Mouse (Mus musculus): ENCODE results near the gene Cul1. TPM values are rescaled to one million over a fixed set of nuclear protein-coding genes. Genes with fewer than 3 reads are reported as not detected.
"Not testable (repeated sequence)": the region's sequence is repeated elsewhere in the genome, so short reads cannot be mapped to it uniquely, and the experiment has no call there.

Cul1 gene
- polyA plus RNA-seq, 1 experiment from 2014 or later: 132 TPM

- H3K36me3 ChIP-seq (ENCODE audit: control insufficient read depth, insufficient read depth, low read length); H3K27ac ChIP-seq (replicated peaks; ENCODE audit: low read depth, low read length); H3K4me3 ChIP-seq (ENCODE audit: low read depth, low read length); DNase-seq (ENCODE audit: low spot score); ATAC-seq (ENCODE audit: low read depth); H3K27me3 ChIP-seq (replicated peaks; ENCODE audit: control insufficient read depth, insufficient read depth, low read length); H3K4me2 ChIP-seq (ENCODE audit: low read depth, low read length); H3K4me1 ChIP-seq (ENCODE audit: control insufficient read depth, insufficient read depth, low read length); H3K9me3 ChIP-seq (ENCODE audit: control insufficient read depth, low read length); H3K9ac ChIP-seq (ENCODE audit: low read depth, low read length): not testable (repeated sequence)
- WGBS: 86% methylated on average over 4 of the region's 4 CpGs
Observed at GRCm38 (mm10) chr6:47426556-47426955, 26.6 kb upstream of the Cul1 start.

- H3K4me3 ChIP-seq (ENCODE audit: low read depth, low read length); H3K27ac ChIP-seq (replicated peaks; ENCODE audit: low read depth, low read length); H3K4me2 ChIP-seq (ENCODE audit: low read depth, low read length); ATAC-seq (ENCODE audit: low read depth); H3K4me1 ChIP-seq (ENCODE audit: control insufficient read depth, insufficient read depth, low read length); H3K9me3 ChIP-seq (ENCODE audit: control insufficient read depth, low read length); H3K9ac ChIP-seq (ENCODE audit: low read depth, low read length); DNase-seq (ENCODE audit: low spot score); H3K27me3 ChIP-seq (replicated peaks; ENCODE audit: control insufficient read depth, insufficient read depth, low read length); H3K36me3 ChIP-seq (ENCODE audit: control insufficient read depth, insufficient read depth, low read length): not testable (repeated sequence)
- 95% methylated on average over 11 of the region's 12 CpGs for WGBS
Observed at GRCm38 (mm10) chr6:47432795-47433194, 20.4 kb upstream of the Cul1 start.

- WGBS: 74% methylated on average over 2 of the region's 2 CpGs
- no peak overlapping the region for H3K9ac ChIP-seq (ENCODE audit: low read depth, low read length)
- H3K4me2 ChIP-seq (ENCODE audit: low read depth, low read length): no peak overlapping the region
- no peak for ATAC-seq (ENCODE audit: low read depth)
- H3K27me3 ChIP-seq (replicated peaks; ENCODE audit: control insufficient read depth, insufficient read depth, low read length): no peaks in the 10 kb centered on the region
- DNase-seq (ENCODE audit: low spot score): no peak
- no peaks in the 10 kb centered on the region for H3K36me3 ChIP-seq (ENCODE audit: control insufficient read depth, insufficient read depth, low read length)
- H3K4me1 ChIP-seq (ENCODE audit: control insufficient read depth, insufficient read depth, low read length): no peaks in the 10 kb centered on the region
- H3K27ac ChIP-seq (replicated peaks; ENCODE audit: low read depth, low read length): no peak overlapping the region
- H3K9me3 ChIP-seq (ENCODE audit: control insufficient read depth, low read length): no peaks in the 10 kb centered on the region
- H3K4me3 ChIP-seq (ENCODE audit: low read depth, low read length): no peak overlapping the region
Observed at GRCm38 (mm10) chr6:47440080-47440479, 13.1 kb upstream of the Cul1 start.

GRCm38 (mm10) chr6:47447658-47448057 is 5.5 kb upstream of the Cul1 start:
- DNase-seq (ENCODE audit: low spot score): no peak
- no peak overlapping the region for H3K4me2 ChIP-seq (ENCODE audit: low read depth, low read length)
- WGBS: 85% methylated on average over 1 of the region's 1 CpGs
- no peaks in the 10 kb centered on the region for H3K27me3 ChIP-seq (replicated peaks; ENCODE audit: control insufficient read depth, insufficient read depth, low read length)
- ATAC-seq (ENCODE audit: low read depth): no peak
- no peaks in the 10 kb centered on the region for H3K36me3 ChIP-seq (ENCODE audit: control insufficient read depth, insufficient read depth, low read length)
- no peaks in the 10 kb centered on the region for H3K9me3 ChIP-seq (ENCODE audit: control insufficient read depth, low read length)
- no peak overlapping the region for H3K27ac ChIP-seq (replicated peaks; ENCODE audit: low read depth, low read length)
- no peak overlapping the region for H3K9ac ChIP-seq (ENCODE audit: low read depth, low read length)
- no peaks in the 10 kb centered on the region for H3K4me1 ChIP-seq (ENCODE audit: control insufficient read depth, insufficient read depth, low read length)
- H3K4me3 ChIP-seq (ENCODE audit: low read depth, low read length): no peak overlapping the region

GRCm38 (mm10) chr6:47453522-47454130 is 428 bp downstream of the Cul1 start:
- DNase-seq (ENCODE audit: low spot score) (peak; percentile 78), ATAC-seq (ENCODE audit: low read depth) (peak; percentile 45)
- Histone ChIP-seq H3K27me3 (replicated peaks; ENCODE audit: control insufficient read depth, insufficient read depth, low read length) (no peaks in the 10 kb centered on the region), H3K9me3 (ENCODE audit: control insufficient read depth, low read length) (no peaks in the 10 kb centered on the region), H3K4me3 (ENCODE audit: low read depth, low read length) (peak overlapping the region; percentile 98), H3K4me2 (ENCODE audit: low read depth, low read length) (peak overlapping the region; percentile 69), H3K4me1 (ENCODE audit: control insufficient read depth, insufficient read depth, low read length) (peaks cover 26% of the 10 kb centered on the region), H3K27ac (replicated peaks; ENCODE audit: low read depth, low read length) (peak overlapping the region; percentile 97), H3K36me3 (ENCODE audit: control insufficient read depth, insufficient read depth, low read length) (no peaks in the 10 kb centered on the region), H3K9ac (ENCODE audit: low read depth, low read length) (peak overlapping the region; percentile 99)
- under 1% methylated on average over 26 of the region's 42 CpGs for WGBS

GRCm38 (mm10) chr6:47454131-47454574 is 955 bp downstream of the Cul1 start:
- Histone ChIP-seq H3K4me2 (ENCODE audit: low read depth, low read length) (peak overlapping the region; percentile 69), H3K9ac (ENCODE audit: low read depth, low read length) (peak overlapping the region; percentile 99), H3K27me3 (replicated peaks; ENCODE audit: control insufficient read depth, insufficient read depth, low read length) (no peaks in the 10 kb centered on the region), H3K4me3 (ENCODE audit: low read depth, low read length) (peak overlapping the region; percentile 98), H3K36me3 (ENCODE audit: control insufficient read depth, insufficient read depth, low read length) (no peaks in the 10 kb centered on the region), H3K9me3 (ENCODE audit: control insufficient read depth, low read length) (no peaks in the 10 kb centered on the region), H3K27ac (replicated peaks; ENCODE audit: low read depth, low read length) (peak overlapping the region; percentile 97), H3K4me1 (ENCODE audit: control insufficient read depth, insufficient read depth, low read length) (peaks cover 26% of the 10 kb centered on the region)
- peak; percentile 82 for DNase-seq (ENCODE audit: low spot score)
- WGBS: 0% methylated on average over 1 of the region's 72 CpGs
- ATAC-seq (ENCODE audit: low read depth): peak; percentile 92

- peak overlapping the region; percentile 98 for H3K4me3 ChIP-seq (ENCODE audit: low read depth, low read length)
- H3K9ac ChIP-seq (ENCODE audit: low read depth, low read length): peak overlapping the region; percentile 99
- H3K27me3 ChIP-seq (replicated peaks; ENCODE audit: control insufficient read depth, insufficient read depth, low read length): no peaks in the 10 kb centered on the region
- H3K27ac ChIP-seq (replicated peaks; ENCODE audit: low read depth, low read length): peak overlapping the region; percentile 97
- H3K4me1 ChIP-seq (ENCODE audit: control insufficient read depth, insufficient read depth, low read length): peaks cover 26% of the 10 kb centered on the region
- DNase-seq (ENCODE audit: low spot score) (peak; percentile 66), ATAC-seq (ENCODE audit: low read depth) (peak; percentile 83)
- H3K9me3 ChIP-seq (ENCODE audit: control insufficient read depth, low read length): no peaks in the 10 kb centered on the region
- no peaks in the 10 kb centered on the region for H3K36me3 ChIP-seq (ENCODE audit: control insufficient read depth, insufficient read depth, low read length)
- 0% methylated on average over 27 of the region's 79 CpGs for WGBS
- peak overlapping the region; percentile 69 for H3K4me2 ChIP-seq (ENCODE audit: low read depth, low read length)
Observed at GRCm38 (mm10) chr6:47454575-47455571, 1.7 kb downstream of the Cul1 start.

- Histone ChIP-seq H3K27ac (replicated peaks; ENCODE audit: low read depth, low read length) (no peak overlapping the region), H3K27me3 (replicated peaks; ENCODE audit: control insufficient read depth, insufficient read depth, low read length) (no peaks in the 10 kb centered on the region), H3K4me1 (ENCODE audit: control insufficient read depth, insufficient read depth, low read length) (peaks cover 26% of the 10 kb centered on the region), H3K36me3 (ENCODE audit: control insufficient read depth, insufficient read depth, low read length) (no peaks in the 10 kb centered on the region), H3K4me2 (ENCODE audit: low read depth, low read length) (peak overlapping the region; percentile 69), H3K9me3 (ENCODE audit: control insufficient read depth, low read length) (no peaks in the 10 kb centered on the region), H3K4me3 (ENCODE audit: low read depth, low read length) (peak overlapping the region; percentile 98), H3K9ac (ENCODE audit: low read depth, low read length) (peak overlapping the region; percentile 99)
- no peak for ATAC-seq (ENCODE audit: low read depth)
- WGBS: 65% methylated on average over 1 of the region's 1 CpGs
- DNase-seq (ENCODE audit: low spot score): no peak
Observed at GRCm38 (mm10) chr6:47455843-47456242, 2.6 kb downstream of the Cul1 start.

Measured in embryonic facial prominence, embryonic 14.5 days (tissue).